Mouse (Mus musculus): ENCODE data around the gene Lipi. TPM values are rescaled to one million over a fixed set of nuclear protein-coding genes. Genes with fewer than 3 reads are reported as not detected.

Gene Lipi
- polyA plus RNA-seq (2014; fragmentation: Nextera tagmentation; extraction: Ambion mirVana): not detected in 2 replicates

- Histone ChIP-seq H3K9me3 (ENCODE audit: low read depth, low read length) (no peaks in the 10 kb centered on the region), H3K4me2 (no peak within 1 kb of the TSS), H3K27ac (ENCODE audit: low read depth) (no peak within 1 kb of the TSS), H3K4me3 (ENCODE audit: low read depth, low read length) (no peak within 1 kb of the TSS), H3K4me1 (ENCODE audit: insufficient read depth) (no peaks in the 10 kb centered on the region), H3K36me3 (ENCODE audit: insufficient read depth) (no peaks in the 10 kb centered on the region), H3K27me3 (ENCODE audit: insufficient read depth, low read length) (no peaks in the 10 kb centered on the region), H3K9ac (no peak within 1 kb of the TSS)
- no peak for DNase-seq
- ATAC-seq (ENCODE audit: insufficient read depth): no peak
- WGBS: 79% methylated on average over 7 of the region's 7 CpGs
- TF ChIP-seq CTCF (IDR thresholded peaks at IDR 0.05; ENCODE audit: low read depth): no peak
These were observed at the start of gene Lipi for GRCm38 (mm10) chr16:75585961-75586360. Gene Lipi, minus strand, starts transcription at chr16:75586061.

GRCm38 (mm10) chr16:75627862-75628261, 42.0 kb upstream of the Lipi start:
- Histone ChIP-seq H3K4me1 (ENCODE audit: insufficient read depth) (no peaks in the 10 kb centered on the region), H3K4me3 (ENCODE audit: low read depth, low read length) (no peak overlapping the region), H3K9ac (no peak overlapping the region), H3K4me2 (no peak overlapping the region), H3K27me3 (ENCODE audit: insufficient read depth, low read length) (no peaks in the 10 kb centered on the region), H3K9me3 (ENCODE audit: low read depth, low read length) (no peaks in the 10 kb centered on the region), H3K27ac (ENCODE audit: low read depth) (no peak overlapping the region), H3K36me3 (ENCODE audit: insufficient read depth) (no peaks in the 10 kb centered on the region)
- ATAC-seq (ENCODE audit: insufficient read depth) (no peak), DNase-seq (peak; percentile 26)
- peak; percentile 36; the same call in 1 of the 2 replicates for TF ChIP-seq CTCF (IDR thresholded peaks at IDR 0.05; ENCODE audit: low read depth)
- WGBS: 78% methylated on average over 2 of the region's 2 CpGs

GRCm38 (mm10) chr16:75617651-75618349, 31.9 kb upstream of the Lipi start:
- no peaks in the 10 kb centered on the region for H3K9me3 ChIP-seq (ENCODE audit: low read depth, low read length)
- WGBS: 72% methylated on average over 2 of the region's 2 CpGs
- H3K4me2 ChIP-seq: no peak overlapping the region
- no peaks in the 10 kb centered on the region for H3K36me3 ChIP-seq (ENCODE audit: insufficient read depth)
- no peaks in the 10 kb centered on the region for H3K27me3 ChIP-seq (ENCODE audit: insufficient read depth, low read length)
- H3K4me3 ChIP-seq (ENCODE audit: low read depth, low read length): no peak overlapping the region
- no peak overlapping the region for H3K27ac ChIP-seq (ENCODE audit: low read depth)
- DNase-seq: peak; percentile 78
- peak; percentile 41; the same call in 1 of the 2 replicates for ATAC-seq (ENCODE audit: insufficient read depth)
- no peaks in the 10 kb centered on the region for H3K4me1 ChIP-seq (ENCODE audit: insufficient read depth)
- H3K9ac ChIP-seq: no peak overlapping the region
- peak; percentile 68 for TF ChIP-seq CTCF (IDR thresholded peaks at IDR 0.05; ENCODE audit: low read depth)

- Histone ChIP-seq H3K27ac (ENCODE audit: low read depth) (no peak overlapping the region), H3K4me3 (ENCODE audit: low read depth, low read length) (no peak overlapping the region), H3K4me1 (ENCODE audit: insufficient read depth) (no peaks in the 10 kb centered on the region), H3K9me3 (ENCODE audit: low read depth, low read length) (no peaks in the 10 kb centered on the region), H3K9ac (no peak overlapping the region), H3K36me3 (ENCODE audit: insufficient read depth) (no peaks in the 10 kb centered on the region), H3K27me3 (ENCODE audit: insufficient read depth, low read length) (no peaks in the 10 kb centered on the region), H3K4me2 (no peak overlapping the region)
- DNase-seq: no peak
- no peak for TF ChIP-seq CTCF (IDR thresholded peaks at IDR 0.05; ENCODE audit: low read depth)
- ATAC-seq (ENCODE audit: insufficient read depth): no peak
These were observed 26.7 kb upstream of the Lipi start for GRCm38 (mm10) chr16:75612561-75612960.

GRCm38 (mm10) chr16:75606415-75606814, 20.6 kb upstream of the Lipi start:
- no peaks in the 10 kb centered on the region for H3K4me1 ChIP-seq (ENCODE audit: insufficient read depth)
- H3K36me3 ChIP-seq (ENCODE audit: insufficient read depth): no peaks in the 10 kb centered on the region
- H3K27ac ChIP-seq (ENCODE audit: low read depth): no peak overlapping the region
- no peak overlapping the region for H3K9ac ChIP-seq
- no peak overlapping the region for H3K4me2 ChIP-seq
- H3K4me3 ChIP-seq (ENCODE audit: low read depth, low read length): no peak overlapping the region
- TF ChIP-seq CTCF (IDR thresholded peaks at IDR 0.05; ENCODE audit: low read depth): no peak
- no peak for DNase-seq
- no peaks in the 10 kb centered on the region for H3K27me3 ChIP-seq (ENCODE audit: insufficient read depth, low read length)
- WGBS: 39% methylated on average over 1 of the region's 1 CpGs
- ATAC-seq (ENCODE audit: insufficient read depth): no peak
- no peaks in the 10 kb centered on the region for H3K9me3 ChIP-seq (ENCODE audit: low read depth, low read length)

GRCm38 (mm10) chr16:75593501-75594183, 7.8 kb upstream of the Lipi start:
- ATAC-seq (ENCODE audit: insufficient read depth): peak; percentile 43; the same call in 1 of the 2 replicates
- H3K9ac ChIP-seq: no peak overlapping the region
- H3K4me3 ChIP-seq (ENCODE audit: low read depth, low read length): peak overlapping the region; percentile 67
- peak overlapping the region; percentile 87 for H3K4me2 ChIP-seq
- no peaks in the 10 kb centered on the region for H3K9me3 ChIP-seq (ENCODE audit: low read depth, low read length)
- TF ChIP-seq CTCF (IDR thresholded peaks at IDR 0.05; ENCODE audit: low read depth): no peak
- peaks cover 9% of the 10 kb centered on the region; the same call in 1 of the 2 replicates for H3K27me3 ChIP-seq (ENCODE audit: insufficient read depth, low read length)
- no peaks in the 10 kb centered on the region for H3K36me3 ChIP-seq (ENCODE audit: insufficient read depth)
- DNase-seq: peak; percentile 3
- 17% methylated on average over 15 of the region's 15 CpGs for WGBS
- H3K4me1 ChIP-seq (ENCODE audit: insufficient read depth): no peaks in the 10 kb centered on the region
- H3K27ac ChIP-seq (ENCODE audit: low read depth): no peak overlapping the region
